Mouse (Mus musculus): ENCODE measurements around the gene Ptpn22.
"Not testable (repeated sequence)": the region's sequence is repeated elsewhere in the genome, so short reads cannot be mapped to it uniquely, and the experiment has no call there.

The Ptpn22 gene

GRCm38 (mm10) chr3:103858881-103859801 lies at the start of gene Ptpn22:
Gene Ptpn22, plus strand, starts transcription at chr3:103859795.
- in situ Hi-C loops (cut with MboI, MseI) = no loop called here

- in situ Hi-C loops (cut with MboI, MseI) = loop anchor here (25.0 kb wide), 1 partner anchor 628 kb away; no protein-coding TSS in a partner anchor
Measured at GRCm38 (mm10) chr3:103809799-103810150, 49.8 kb upstream of the Ptpn22 start.

- in situ Hi-C loops (cut with MboI, MseI) = loop anchor here (25.0 kb wide), 1 partner anchor 626 kb away; no protein-coding TSS in a partner anchor
Measured at GRCm38 (mm10) chr3:103810967-103811366, 48.6 kb upstream of the Ptpn22 start.

- in situ Hi-C loops (cut with MboI, MseI) = no loop called here
Measured at GRCm38 (mm10) chr3:103827548-103827947, 32.0 kb upstream of the Ptpn22 start.

- in situ Hi-C loops (cut with MboI, MseI) = no loop called here
Measured at GRCm38 (mm10) chr3:103829036-103829435, 30.6 kb upstream of the Ptpn22 start.

GRCm38 (mm10) chr3:103830681-103831080 lies 28.9 kb upstream of the Ptpn22 start:
- in situ Hi-C loops (cut with MboI, MseI) = not testable (repeated sequence)

- in situ Hi-C loops (cut with MboI, MseI) = no loop called here
Measured at GRCm38 (mm10) chr3:103831146-103831545, 28.4 kb upstream of the Ptpn22 start.

GRCm38 (mm10) chr3:103832426-103832825 lies 27.2 kb upstream of the Ptpn22 start, which contains the start of gene Bcl2l15:
Gene Bcl2l15, plus strand, starts transcription at chr3:103832601.
- in situ Hi-C loops (cut with MboI, MseI) = no loop called here

GRCm38 (mm10) chr3:103834001-103834400 lies 25.6 kb upstream of the Ptpn22 start:
- in situ Hi-C loops (cut with MboI, MseI) = no loop called here

- in situ Hi-C loops (cut with MboI, MseI) = no loop called here
Measured at GRCm38 (mm10) chr3:103835272-103835950, 24.2 kb upstream of the Ptpn22 start.

- in situ Hi-C loops (cut with MboI, MseI) = no loop called here
Measured at GRCm38 (mm10) chr3:103835951-103836310, 23.7 kb upstream of the Ptpn22 start.

- in situ Hi-C loops (cut with MboI, MseI) = no loop called here
Measured at GRCm38 (mm10) chr3:103836453-103836852, 23.1 kb upstream of the Ptpn22 start.

GRCm38 (mm10) chr3:103839711-103840110 lies 19.9 kb upstream of the Ptpn22 start:
- in situ Hi-C loops (cut with MboI, MseI) = loop anchor here (5.0 kb wide), 1 partner anchor 253 kb away; no protein-coding TSS in a partner anchor

GRCm38 (mm10) chr3:103840195-103840594 lies 19.4 kb upstream of the Ptpn22 start:
- in situ Hi-C loops (cut with MboI, MseI) = loop anchor here (5.0 kb wide), 1 partner anchor 252 kb away; no protein-coding TSS in a partner anchor

GRCm38 (mm10) chr3:103840946-103841345 lies 18.6 kb upstream of the Ptpn22 start:
- in situ Hi-C loops (cut with MboI, MseI) = loop anchor here (5.0 kb wide), 1 partner anchor 251 kb away; no protein-coding TSS in a partner anchor

GRCm38 (mm10) chr3:103850644-103851363 lies 8.8 kb upstream of the Ptpn22 start:
- in situ Hi-C loops (cut with MboI, MseI) = loop anchor here (5.0 kb wide), 1 partner anchor 41 kb away; no protein-coding TSS in a partner anchor

- in situ Hi-C loops (cut with MboI, MseI) = loop anchor here (5.0 kb wide), 1 partner anchor 41 kb away; no protein-coding TSS in a partner anchor
Measured at GRCm38 (mm10) chr3:103851481-103851880, 8.1 kb upstream of the Ptpn22 start.

- in situ Hi-C loops (cut with MboI, MseI) = loop anchor here (5.0 kb wide), 1 partner anchor 40 kb away; no protein-coding TSS in a partner anchor
Measured at GRCm38 (mm10) chr3:103851882-103852281, 7.7 kb upstream of the Ptpn22 start.

GRCm38 (mm10) chr3:103852565-103853299 lies 6.9 kb upstream of the Ptpn22 start:
- in situ Hi-C loops (cut with MboI, MseI) = loop anchor here (5.0 kb wide), 1 partner anchor 40 kb away; no protein-coding TSS in a partner anchor

GRCm38 (mm10) chr3:103853804-103854203 lies 5.8 kb upstream of the Ptpn22 start:
- in situ Hi-C loops (cut with MboI, MseI) = loop anchor here (5.0 kb wide), 1 partner anchor 38 kb away; no protein-coding TSS in a partner anchor

Data from T-helper 1 cell (primary cell).